Mouse (Mus musculus) adrenal gland (tissue): ENCODE measurements at regions not wholly inside any gene's neighbourhood (a gene's known extent, or its start where the extent isn't known, plus 50 kb on each side); places are given as distances from the start of the nearest gene placed in this dataset.

Experiments
- intact Hi-C: fragments of 180-260 bp; cut with DNase I; formaldehyde crosslinking; loops from one replicate; pipeline ENCODE4 v1.15.1; 2025

DNA sequence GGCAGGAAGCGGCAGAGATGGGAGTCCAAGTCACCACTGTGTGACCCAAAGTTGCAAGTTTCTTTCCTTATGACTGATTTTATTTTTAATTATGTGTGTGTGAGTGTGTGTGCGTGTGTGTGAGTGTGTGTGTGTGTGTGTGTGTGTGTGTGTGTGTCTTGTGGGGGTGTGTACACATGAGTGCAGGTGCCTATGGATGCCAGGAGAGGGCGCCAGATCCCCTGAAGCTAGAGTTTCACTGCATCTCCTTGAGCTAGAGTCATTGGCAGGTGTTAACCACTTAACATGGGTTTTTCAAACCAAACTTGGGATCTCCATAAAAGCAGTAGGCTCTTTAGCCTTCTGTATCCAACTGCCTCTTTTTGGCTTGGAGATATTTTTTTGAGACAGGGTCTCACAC, 156.2 kb upstream of the Sdk2 start:
- intact Hi-C loops, result no loop called here

DNA sequence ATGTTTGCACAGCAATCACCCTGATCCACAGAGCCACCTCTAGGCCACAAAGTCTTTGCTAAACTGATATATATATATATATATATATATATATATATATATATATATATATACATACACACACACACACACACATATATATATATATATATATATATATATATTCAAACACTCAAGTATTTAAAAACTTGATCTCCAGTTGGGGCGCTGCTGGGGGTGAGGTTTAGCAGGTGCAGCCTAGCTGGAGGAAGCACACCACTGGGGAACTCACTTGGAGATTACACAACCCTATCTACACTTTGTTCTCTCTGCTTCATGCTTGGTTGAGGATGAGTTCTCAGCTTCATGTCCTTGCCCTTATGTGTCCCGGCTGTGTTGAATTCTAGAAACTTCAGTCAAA, 153.6 kb upstream of the Sdk2 start:
- intact Hi-C loops, result no loop called here

DNA sequence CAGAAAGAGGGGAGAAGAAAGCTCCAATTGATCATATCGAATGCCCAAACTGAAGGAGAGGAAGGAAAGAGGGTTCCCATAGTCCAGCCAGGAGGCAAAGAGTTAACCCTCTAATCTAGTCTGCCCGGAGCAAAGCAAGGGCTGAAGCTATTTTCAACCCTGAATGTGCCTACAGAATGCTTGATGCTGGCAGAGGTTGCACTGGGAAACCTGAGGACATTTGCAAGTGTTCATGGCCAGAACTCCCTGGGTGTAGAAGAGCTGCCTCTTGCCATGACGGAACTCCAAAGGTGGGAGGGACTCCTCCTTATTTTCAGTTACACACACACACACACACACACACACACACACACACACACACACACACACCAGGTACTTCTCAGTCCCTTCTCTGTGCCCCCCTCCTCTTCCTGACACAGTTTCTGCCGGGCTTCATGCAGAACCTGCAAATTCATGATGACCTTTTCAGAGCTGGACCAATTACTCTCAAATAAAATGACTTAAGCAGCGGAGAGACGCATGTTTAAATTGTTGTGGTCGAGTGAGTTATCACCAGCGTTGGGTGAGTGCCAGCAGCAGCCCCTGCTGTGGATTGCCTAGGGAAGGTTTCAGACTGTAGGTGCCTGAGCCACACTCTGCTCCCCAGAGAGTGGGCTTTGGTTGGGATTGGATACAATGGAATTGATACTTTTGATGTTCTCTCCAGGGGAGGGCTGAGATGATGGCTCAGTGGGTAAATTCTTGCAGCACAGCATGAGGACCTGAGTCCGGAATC, 152.1 kb upstream of the Sdk2 start:
- intact Hi-C loops, result no loop called here

DNA sequence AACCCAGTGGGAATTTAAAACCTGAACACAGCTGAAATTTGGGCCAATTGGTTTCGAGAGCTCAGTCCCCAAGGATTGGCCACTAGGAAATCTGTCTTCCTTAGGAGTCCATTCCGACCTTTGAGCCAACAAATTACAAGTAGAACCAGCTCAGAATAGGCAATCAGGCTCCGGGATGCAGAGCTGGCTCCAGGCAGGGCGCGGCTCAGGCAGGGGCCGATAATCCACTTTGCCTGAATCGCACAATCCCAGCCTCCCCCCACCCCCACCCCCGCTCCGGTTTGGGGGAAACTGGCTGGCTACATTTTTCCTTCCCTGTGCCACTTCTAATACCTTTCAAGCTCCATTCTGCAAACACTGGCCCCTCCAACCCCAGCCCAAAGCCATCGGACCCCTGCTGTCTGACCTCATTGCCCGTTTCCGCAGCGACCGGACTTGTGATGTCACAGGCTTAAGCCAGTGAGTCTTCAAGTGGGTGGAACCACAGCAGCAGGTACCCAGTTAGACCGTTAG, 150.5 kb upstream of the Sdk2 start:
- intact Hi-C loops, result no loop called here

DNA sequence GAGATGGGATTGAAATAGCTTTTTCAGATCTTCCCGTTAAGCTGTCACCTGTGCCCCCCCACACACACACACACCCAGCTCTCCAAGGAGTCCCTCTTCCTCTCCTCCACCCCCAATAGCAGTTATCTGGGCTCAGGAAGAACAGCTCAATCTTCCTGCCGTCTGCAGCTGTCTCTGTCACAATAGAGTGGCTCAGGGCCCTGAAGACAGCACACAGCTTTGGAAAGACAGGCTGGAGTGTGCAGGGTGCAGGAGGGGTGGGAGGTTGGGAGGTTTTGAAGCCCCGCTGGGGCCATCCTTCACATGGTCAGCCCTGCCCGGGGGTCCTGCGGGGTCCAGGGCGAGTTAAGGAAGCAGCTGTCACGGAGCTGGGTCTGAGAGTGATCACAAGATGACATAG, 149.6 kb upstream of the Sdk2 start:
- intact Hi-C loops, result no loop called here

DNA sequence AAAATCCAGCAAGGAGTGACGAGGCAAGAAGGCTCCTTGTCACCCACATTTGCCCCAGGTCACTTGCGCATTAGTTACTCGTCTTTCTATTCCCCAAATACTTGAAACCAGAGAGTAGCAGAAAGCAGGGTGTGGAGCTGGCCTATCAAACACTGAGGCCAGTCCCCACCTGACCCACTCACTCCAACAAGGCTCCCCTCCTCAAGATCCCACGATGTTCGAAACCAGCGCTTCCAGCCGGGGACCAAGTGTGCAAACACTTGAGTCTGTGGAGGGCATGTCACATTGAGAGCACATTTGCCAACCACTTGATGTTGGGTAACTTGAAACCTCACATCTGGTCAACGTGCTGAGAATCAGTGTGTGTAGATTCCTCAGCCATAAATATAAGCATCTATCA, 148.4 kb upstream of the Sdk2 start:
- intact Hi-C loops, result no loop called here

DNA sequence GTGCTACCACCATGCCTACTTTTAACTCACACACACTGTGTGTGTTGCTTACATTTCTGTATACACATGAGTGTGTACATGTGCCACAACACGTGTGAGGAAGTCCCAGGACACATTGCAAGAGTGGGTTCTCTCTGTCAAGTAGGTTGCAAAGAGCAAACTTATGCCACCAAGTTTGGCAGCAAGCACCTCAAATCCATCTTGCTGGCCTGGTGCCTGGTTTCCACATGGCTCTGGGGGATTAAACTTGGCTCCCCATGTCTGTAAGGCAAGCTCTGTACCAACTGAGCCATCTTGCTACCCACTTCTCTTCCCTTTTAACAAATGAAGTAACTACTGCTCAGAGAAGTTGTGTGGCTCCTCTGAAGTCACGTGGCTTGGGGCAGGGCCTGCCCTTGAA, 145.3 kb upstream of the Sdk2 start:
- intact Hi-C loops, result no loop called here

DNA sequence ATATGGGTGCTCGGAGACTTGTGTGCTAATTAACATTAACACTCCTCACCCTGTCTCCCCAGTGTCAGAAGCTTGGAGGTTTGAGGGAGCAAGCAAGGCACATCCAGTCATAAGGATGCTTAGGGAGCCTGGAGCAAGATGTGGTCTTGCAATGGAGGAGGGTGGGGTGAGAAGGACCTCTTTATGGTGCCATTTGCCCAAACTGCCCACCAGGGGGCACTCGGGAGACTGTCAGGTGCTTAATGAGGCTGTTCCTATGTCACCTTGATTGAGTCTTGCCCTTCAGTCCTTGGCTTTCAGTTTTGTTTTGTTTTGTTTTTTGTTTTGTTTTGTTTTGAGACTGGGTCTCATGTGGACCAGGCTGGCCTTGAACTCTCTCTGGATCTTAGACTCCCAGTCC, 138.3 kb upstream of the Sdk2 start:
- intact Hi-C loops, result loop anchor here (5.0 to 10.0 kb wide), 2 partner anchors 77 to 430 kb away; no protein-coding TSS in a partner anchor

DNA sequence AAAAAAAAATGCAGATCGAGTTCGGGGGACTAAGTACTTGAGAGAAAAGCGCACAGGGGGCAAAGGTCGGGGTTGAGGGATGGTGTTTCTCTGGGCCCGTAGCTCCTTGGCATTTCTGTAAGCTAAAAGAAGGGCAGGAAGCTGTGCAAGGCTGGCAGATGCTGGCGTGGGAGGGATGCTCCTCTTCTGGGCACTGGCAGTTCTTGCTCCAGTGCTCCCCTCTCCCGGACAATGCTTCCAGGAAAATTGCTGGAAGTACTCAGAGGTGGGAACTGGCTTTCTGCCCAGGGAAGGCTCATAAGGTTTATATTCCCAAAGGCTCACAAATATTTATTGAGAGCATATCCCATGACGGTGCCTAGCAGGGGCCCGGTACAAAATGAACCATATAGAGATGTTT, 136.6 kb upstream of the Sdk2 start:
- intact Hi-C loops, result loop anchor here (10.0 kb wide), 1 partner anchor 431 kb away; no protein-coding TSS in a partner anchor

DNA sequence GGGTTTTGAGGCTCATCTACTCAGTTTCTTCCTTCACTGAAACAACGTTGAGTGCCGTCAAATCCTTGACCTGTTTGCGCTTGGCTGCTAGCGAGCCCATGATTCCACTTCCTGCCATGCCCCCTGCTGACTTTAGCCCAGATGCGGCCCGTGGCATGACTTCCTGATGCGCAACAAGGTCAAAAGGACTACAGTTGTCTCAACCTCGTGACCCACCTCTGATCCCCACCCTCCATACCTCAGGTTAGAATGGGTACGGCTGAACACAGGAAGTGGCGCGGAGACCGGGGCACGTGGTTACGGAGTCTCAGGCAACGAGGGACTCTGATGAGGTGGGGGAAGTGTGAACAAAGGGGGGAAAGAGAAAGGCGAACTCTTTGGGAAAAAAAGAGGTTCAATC, 135.6 kb upstream of the Sdk2 start:
- intact Hi-C loops, result loop anchor here (10.0 kb wide), 1 partner anchor 432 kb away; no protein-coding TSS in a partner anchor

DNA sequence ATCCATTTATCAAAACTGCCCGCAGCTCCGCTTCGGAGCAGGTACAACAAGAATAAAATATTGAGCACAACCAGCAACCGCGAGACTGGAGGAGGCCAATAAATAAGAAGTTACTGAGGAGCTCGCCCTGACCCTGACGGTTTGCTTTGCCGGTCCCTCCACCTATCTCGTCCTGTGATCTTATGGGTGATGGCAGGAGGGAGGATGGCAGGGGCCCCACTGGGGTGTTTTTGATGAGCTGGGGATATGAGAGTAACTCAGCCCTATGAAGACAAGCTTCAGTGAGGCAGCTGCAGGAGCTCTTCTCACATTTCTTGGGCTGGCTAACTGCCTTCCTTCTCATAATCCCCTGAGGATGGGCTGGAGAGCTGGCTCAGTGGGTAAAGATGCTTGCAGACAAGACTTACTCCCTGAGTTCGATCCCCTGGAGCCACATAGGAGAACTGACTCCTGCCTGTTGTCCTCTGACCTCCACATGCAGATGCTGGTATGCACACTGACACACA, 132.3 kb upstream of the Sdk2 start:
- intact Hi-C loops, result no loop called here

DNA sequence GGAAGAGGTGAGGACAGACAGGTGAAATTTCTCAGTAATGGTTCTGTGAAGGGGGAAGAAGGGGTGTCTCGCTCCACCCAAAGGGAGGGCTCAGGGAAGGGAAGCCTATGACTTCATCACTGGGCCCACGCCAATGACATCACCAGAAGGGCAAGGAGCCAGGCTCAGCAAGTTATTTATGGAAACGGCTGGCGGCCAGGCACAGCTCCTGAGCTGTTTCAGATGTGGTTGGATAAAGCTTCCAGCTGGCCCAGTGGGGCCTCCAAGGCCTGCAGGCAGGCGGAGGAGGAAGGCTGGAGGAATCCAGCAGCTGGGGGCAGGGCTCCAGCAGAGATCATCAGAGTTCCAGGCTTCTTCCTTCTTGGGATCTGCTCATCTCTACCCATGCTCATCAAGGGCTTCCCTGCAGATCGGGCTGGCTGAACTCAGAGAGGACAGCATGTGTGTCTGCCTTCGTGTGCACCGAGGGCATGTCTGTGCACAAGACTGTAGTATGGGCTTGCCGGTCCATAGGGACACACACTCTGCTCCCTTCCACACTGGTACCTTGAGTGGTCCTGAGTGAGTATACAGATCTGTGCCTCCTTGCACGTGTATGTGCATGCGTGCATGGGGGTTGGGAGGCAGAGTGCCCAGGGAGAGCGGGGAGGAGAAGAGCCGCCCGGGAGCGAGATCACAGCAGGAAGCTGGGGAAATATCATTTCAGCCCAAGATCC, 131.6 kb upstream of the Sdk2 start:
- intact Hi-C loops, result no loop called here

DNA sequence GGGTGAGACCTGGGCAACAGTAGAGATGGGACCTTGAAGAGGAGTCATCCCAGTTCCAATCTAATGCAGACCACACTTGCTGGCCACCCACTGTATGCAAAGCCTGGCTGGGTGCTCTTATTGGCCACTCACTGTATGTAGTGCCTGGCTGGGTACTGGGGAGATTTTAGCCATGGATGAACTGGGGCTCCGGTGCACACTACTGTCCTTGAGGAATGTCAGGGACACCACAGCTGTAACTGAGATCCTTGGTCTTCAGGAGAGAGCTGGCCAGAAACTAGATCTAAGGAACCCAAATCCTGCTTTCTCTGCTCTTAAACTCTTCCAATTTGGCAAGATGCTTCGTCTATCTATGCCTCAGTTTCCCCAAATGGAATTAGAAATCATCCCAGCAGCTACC, 128.4 kb upstream of the Sdk2 start:
- intact Hi-C loops, result no loop called here

DNA sequence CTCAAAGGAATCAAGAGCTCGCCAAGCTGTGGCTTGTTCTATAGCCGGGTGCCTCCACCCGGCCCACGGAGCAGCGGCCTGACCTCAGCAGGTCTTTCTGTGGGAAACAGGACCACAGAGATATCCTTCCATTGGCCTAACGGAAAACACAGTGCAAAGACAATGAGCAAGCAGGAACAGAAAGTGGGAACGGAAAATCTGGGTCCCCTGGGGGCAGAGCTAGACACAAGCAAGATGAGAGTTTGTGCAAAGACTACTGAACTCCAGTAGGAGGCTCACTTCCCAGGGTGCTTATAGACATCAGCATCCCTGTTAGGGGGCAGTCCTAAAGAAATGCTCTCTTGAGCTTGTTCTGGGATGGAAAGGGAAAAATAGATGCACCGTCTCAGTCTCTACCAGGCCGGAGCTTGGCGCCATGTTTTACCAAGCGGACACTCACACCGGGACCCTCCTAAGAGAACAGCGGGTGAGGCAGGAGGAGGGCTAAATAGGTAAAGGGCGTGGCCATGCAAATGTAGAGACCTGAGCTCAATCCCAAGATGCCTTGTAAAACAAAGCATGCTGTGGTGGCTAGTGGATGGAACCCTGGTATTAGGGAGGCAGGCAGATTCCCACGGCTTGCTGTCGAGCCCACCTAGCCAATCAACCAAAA, 127.3 kb upstream of the Sdk2 start:
- intact Hi-C loops, result no loop called here

DNA sequence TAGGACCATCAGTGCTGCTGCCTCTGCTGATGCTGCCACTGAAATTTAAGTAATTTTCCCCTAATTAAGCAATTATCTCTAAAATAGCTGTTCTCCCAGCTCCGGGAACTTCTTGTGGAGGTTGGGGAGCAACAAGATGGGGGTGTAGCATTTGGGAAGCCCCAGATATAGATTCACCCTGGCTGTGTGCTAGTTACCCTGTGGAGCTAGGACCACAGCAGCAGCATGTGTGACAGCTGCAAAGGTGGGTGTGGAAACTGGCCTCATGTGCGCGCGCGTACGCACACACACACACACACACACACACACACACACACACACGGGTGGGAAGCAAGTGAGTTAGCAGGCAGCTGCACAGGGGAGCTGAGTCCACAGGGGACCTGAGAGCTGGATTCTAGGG, 126.2 kb upstream of the Sdk2 start:
- intact Hi-C loops, result no loop called here

DNA sequence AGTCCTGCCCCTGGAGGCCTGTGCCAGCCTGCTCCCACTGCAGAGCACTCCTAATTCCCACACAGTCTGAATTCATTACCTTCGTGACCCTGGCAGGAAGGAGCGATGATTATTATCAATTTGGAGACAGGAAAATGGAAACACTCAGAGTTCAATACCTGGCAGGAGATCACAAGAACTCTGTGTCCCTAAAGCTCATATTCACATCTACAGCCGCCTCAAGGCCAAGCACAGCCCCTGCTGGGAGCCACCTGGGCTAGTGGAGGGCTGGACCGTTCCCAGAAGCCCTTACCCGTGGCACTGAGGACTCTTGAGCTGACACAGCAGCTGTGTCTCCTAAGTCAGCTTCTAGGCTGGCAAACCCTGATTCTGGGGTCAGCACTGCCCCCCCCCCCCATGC, 124.8 kb upstream of the Sdk2 start:
- intact Hi-C loops, result no loop called here

DNA sequence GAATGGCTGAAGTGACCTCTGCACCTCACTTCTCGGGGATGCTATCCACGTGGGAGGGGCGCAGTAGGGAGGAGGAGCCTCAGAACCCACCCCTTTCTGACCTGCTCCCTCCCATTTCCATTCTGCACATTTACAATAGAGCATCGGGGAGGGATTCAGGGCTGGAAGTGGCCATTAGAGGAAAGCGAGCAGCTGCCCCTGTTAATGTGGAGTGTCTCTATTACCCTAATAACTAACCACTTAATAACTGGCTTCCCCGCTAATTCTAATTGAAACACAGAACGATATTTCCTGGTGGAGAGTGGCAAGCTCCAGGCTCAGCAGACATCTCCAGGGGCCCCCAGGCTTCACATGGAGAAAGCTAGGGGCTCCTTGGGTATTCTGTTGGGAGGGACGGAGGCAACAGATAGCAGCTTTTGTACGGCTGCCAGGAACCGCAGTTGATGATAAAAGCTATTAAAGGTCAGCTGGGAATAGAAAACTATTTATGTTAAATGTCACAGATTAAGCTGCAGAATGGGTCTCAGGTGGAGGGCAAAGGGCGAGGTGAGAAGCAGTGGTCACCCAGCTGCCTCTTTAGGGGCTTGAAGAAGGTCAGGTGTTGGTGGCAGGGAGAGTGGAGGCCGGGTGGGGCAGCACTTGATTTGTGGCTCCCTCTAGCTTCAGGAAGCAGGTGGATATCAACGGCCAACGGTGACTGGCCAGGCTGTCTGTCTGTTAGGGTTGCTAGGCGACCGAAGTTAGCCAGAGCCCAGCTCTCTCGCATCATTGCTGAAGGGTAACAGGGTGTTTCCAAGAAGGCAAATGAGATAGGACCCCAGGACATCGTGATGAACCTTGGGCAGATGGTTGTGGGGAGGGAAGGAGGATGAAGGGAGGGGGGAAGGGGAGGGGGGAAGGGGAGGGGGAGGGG, 118.4 kb upstream of the Sdk2 start:
- intact Hi-C loops, result no loop called here

DNA sequence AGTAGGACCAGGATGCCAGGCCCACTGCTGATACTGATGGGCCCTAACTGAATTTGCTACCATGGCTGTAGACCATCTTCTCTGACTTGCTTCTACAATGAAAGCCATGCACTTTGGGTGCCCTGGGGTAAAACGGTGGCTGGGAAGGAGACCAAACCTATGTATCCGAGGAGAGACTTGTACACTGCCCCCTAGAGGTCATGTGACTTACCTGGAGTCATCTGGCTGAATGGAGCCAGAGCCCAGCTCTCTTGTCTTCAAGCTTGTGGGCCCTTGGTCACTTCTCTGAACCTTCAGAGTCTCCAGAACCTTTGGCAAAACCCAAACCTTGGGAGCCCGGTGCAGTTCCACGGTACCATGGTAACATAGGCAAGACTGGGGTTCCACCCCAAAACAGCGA, 117.6 kb upstream of the Sdk2 start:
- intact Hi-C loops, result no loop called here

DNA sequence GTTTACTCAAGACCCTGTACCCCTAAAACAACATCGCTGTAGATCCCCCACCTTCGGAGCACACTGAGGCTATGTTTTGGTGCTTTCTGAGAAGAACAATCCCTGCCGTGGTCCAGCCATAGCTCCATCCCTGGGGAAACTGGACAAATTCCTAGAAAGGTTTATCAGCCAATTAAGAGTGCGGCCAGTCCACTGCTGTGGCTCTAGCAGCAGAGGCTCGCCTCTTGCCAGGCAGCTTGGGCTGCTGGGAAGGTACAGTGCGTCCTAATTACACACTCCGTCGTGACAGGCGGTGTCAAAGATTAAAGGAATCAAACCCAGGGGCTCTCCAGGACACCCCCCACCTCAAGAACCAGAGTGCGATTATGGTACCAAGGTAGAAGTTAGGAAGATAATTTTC, 116.4 kb upstream of the Sdk2 start:
- intact Hi-C loops, result no loop called here

DNA sequence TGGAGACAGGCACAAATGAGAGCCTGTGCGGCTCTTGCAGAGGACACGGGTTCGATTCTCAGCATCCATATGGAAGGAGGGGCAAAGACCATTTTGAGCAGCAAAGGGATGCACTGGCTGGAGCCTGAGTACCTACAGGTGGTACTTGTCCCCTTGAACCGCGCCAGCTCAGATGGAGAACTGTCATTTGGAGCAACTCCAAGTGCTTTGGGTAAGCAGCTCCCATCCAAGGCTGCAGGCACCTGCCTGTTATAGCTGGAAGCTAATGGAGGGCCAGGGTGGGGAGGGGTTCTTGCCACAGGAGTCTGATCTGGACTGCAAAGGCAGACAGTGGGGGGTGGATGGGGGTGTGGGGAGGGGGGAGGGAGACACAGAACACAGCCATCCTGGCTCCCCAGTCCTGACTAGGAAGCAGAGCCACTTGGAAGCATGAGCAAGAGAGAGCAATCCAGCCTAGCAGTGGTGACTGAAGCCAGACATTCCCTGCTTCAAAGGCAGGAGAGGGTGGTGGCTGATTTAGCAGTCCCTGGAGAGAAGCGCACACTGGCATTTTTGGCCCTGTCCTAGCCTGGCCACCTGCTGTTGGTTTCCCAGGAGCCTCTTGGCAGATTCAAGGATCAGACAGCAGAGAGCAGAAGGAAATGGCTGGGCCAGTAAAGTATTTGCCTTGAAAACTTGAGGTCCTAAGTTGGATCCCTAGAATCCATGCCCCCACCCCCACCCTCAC, 112.1 kb upstream of the Sdk2 start:
- intact Hi-C loops, result no loop called here
